Mouse (Mus musculus): ENCODE results near the gene Bbs12.

Bbs12 gene

GRCm38 (mm10) chr3:37312370-37312941 is at the start of gene Bbs12, which contains the start of gene Cetn4:
Bbs12 (plus strand) TSS chr3:37312554.
Cetn4 (minus strand) TSS chr3:37312708.
- peak; percentile 97 for DNase-seq (ENCODE audit: low spot score)

GRCm38 (mm10) chr3:37268338-37268737 is 44.0 kb upstream of the Bbs12 start:
- DNase-seq (ENCODE audit: low spot score): no peak

GRCm38 (mm10) chr3:37269926-37270325 is 42.4 kb upstream of the Bbs12 start:
- DNase-seq (ENCODE audit: low spot score): no peak

- DNase-seq (ENCODE audit: low spot score): peak; percentile 24
Measured at GRCm38 (mm10) chr3:37271209-37271608, 41.1 kb upstream of the Bbs12 start.

GRCm38 (mm10) chr3:37273092-37273491 is 39.3 kb upstream of the Bbs12 start:
- no peak for DNase-seq (ENCODE audit: low spot score)

- no peak for DNase-seq (ENCODE audit: low spot score)
Measured at GRCm38 (mm10) chr3:37274661-37275060, 37.7 kb upstream of the Bbs12 start.

GRCm38 (mm10) chr3:37280221-37280620 is 32.1 kb upstream of the Bbs12 start:
- no peak for DNase-seq (ENCODE audit: low spot score)

GRCm38 (mm10) chr3:37280871-37281270 is 31.5 kb upstream of the Bbs12 start:
- no peak for DNase-seq (ENCODE audit: low spot score)

- DNase-seq (ENCODE audit: low spot score): no peak
Measured at GRCm38 (mm10) chr3:37282299-37282922, 29.9 kb upstream of the Bbs12 start.

- DNase-seq (ENCODE audit: low spot score): no peak
Measured at GRCm38 (mm10) chr3:37283234-37283633, 29.1 kb upstream of the Bbs12 start.

GRCm38 (mm10) chr3:37289237-37289636 is 23.1 kb upstream of the Bbs12 start:
- DNase-seq (ENCODE audit: low spot score): no peak

- DNase-seq (ENCODE audit: low spot score): no peak
Measured at GRCm38 (mm10) chr3:37290881-37291541, 21.3 kb upstream of the Bbs12 start.

GRCm38 (mm10) chr3:37291929-37292328 is 20.4 kb upstream of the Bbs12 start:
- no peak for DNase-seq (ENCODE audit: low spot score)

- no peak for DNase-seq (ENCODE audit: low spot score)
Measured at GRCm38 (mm10) chr3:37292654-37293053, 19.7 kb upstream of the Bbs12 start.

- DNase-seq (ENCODE audit: low spot score): no peak
Measured at GRCm38 (mm10) chr3:37299470-37299869, 12.9 kb upstream of the Bbs12 start.

GRCm38 (mm10) chr3:37302685-37303084 is 9.7 kb upstream of the Bbs12 start:
- no peak for DNase-seq (ENCODE audit: low spot score)

GRCm38 (mm10) chr3:37303392-37304139 is 8.8 kb upstream of the Bbs12 start:
- no peak for DNase-seq (ENCODE audit: low spot score)

GRCm38 (mm10) chr3:37311897-37312369 is 421 bp upstream of the Bbs12 start:
- DNase-seq (ENCODE audit: low spot score): no peak

GRCm38 (mm10) chr3:37313371-37313770 is 1.0 kb downstream of the Bbs12 start:
- peak; percentile 32 for DNase-seq (ENCODE audit: low spot score)

GRCm38 (mm10) chr3:37316233-37316632 is 3.9 kb downstream of the Bbs12 start:
- no peak for DNase-seq (ENCODE audit: low spot score)

GRCm38 (mm10) chr3:37324310-37324709 is 12.0 kb downstream of the Bbs12 start:
- DNase-seq (ENCODE audit: low spot score): peak; percentile 13

- no peak for DNase-seq (ENCODE audit: low spot score)
Measured at GRCm38 (mm10) chr3:37325317-37326112, 13.2 kb downstream of the Bbs12 start.
